Mouse (Mus musculus): ENCODE data around the gene Dlx4. TPM values are rescaled to one million over a fixed set of nuclear protein-coding genes. Genes with fewer than 3 reads are reported as not detected.

Gene Dlx4
- polyA plus RNA-seq, 1 experiment = not detected

DNA sequence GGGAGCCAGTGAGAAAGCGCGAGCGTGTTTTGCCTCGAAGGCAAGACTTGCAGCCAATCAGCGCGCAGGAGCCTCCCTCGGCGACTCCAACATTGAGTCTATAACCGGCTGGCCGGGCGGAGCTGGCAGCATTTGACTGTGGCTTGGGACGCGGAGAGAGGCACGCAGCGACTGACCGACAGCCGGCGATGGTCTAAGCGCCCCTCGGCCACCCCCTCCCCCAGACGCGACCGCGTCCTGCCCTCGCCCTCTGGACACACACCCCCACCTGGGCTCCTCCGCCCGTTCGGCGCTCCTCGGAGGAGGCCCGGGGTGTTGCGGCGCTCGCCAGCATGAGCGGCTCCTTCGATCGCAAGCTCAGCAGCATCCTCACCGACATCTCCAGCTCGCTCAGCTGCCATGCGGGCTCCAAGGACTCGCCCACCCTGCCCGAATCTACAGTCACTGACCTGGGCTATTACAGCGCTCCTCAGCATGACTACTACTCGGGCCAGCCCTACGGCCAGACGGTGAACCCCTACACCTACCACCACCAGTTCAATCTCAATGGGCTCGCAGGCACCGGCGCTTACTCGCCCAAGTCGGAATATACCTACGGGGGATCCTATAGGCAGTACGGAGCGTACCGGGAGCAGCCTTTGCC is 26.0 kb downstream of the Dlx4 start, which contains the start of gene Dlx3:
Dlx3 (plus strand) TSS at position 130 of the 643 bp plus-strand sequence.
- no peak for DNase-seq

DNA sequence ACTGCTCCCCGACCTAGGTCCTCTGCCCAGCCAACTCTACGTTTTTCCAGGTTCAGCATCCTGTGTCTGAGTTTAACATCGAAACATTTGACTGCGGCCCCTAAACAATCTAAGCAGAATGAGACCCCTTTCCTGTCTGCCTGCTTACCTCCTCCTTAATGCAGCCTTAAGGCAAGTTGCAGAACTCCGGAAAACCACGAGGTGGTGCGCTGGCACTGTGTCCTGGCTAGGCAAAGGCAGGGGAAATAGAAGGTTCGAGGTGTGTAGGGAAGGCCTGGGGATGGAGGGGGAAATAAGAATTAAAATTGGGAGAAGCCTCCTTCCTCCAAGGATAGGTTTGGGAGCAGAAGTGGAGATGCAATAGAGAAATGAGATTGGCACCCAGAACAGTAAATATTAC is 27.6 kb downstream of the Dlx4 start:
- no peaks in the 10 kb centered on the region for H3K36me3 ChIP-seq (ENCODE audit: control insufficient read depth, insufficient read depth, low read length)
- no peak overlapping the region for H3K4me3 ChIP-seq (ENCODE audit: insufficient read depth, low read depth, low read length)
- H3K4me1 ChIP-seq (ENCODE audit: control insufficient read depth, insufficient read depth, low read length) = no peaks in the 10 kb centered on the region
- WGBS = 6% methylated on average over 8 of the region's 8 CpGs
- H3K27ac ChIP-seq (ENCODE audit: insufficient read depth, low read depth, low read length) = no peak overlapping the region
- no peak for TF ChIP-seq POLR2A (IDR thresholded peaks at IDR 0.05; ENCODE audit: low read depth, low read length)
- peak; percentile 88 for TF ChIP-seq CTCF (conservative IDR thresholded peaks at IDR 0.05; ENCODE audit: insufficient read depth, insufficient read length, low read depth, low read length)
- peak; percentile 66 for DNase-seq
- H3K27me3 ChIP-seq (replicated peaks; ENCODE audit: control insufficient read depth, insufficient read depth, low read length) = peaks cover 7% of the 10 kb centered on the region; the same call in 1 of the 2 replicates

More for the DNA sequence above, 26.0 kb downstream of the Dlx4 start, which contains the start of gene Dlx3:
- TF ChIP-seq POLR2A (IDR thresholded peaks at IDR 0.05; ENCODE audit: low read depth, low read length) = no peak
- Histone ChIP-seq H3K36me3 (ENCODE audit: control insufficient read depth, insufficient read depth, low read length) (no peaks in the 10 kb centered on the region), H3K27me3 (replicated peaks; ENCODE audit: control insufficient read depth, insufficient read depth, low read length) (peaks cover 7% of the 10 kb centered on the region; the same call in 1 of the 2 replicates), H3K27ac (ENCODE audit: insufficient read depth, low read depth, low read length) (no peak within 1 kb of the TSS), H3K4me3 (ENCODE audit: insufficient read depth, low read depth, low read length) (no peak within 1 kb of the TSS), H3K4me1 (ENCODE audit: control insufficient read depth, insufficient read depth, low read length) (no peaks in the 10 kb centered on the region)
- 2% methylated on average over 55 of the region's 55 CpGs for WGBS

DNA sequence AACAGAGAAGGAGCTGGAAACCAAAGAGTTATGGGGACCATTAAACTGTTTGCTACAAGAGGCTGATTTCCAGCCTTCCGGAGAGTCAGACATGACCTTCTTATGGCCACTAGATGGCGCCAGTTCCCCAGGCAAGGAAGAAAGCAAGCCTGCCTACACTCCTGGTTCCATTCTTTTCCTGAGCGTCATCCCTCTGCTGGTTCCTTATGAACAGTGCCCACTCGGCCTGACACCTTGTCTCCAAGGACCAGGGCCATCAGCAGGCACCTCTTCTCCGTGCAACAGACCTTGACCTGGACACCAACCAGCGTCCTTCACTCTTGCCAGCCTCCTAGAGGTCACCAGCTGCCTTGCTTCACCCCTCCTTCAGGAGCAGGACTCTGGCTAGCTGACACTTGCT is 29.0 kb downstream of the Dlx4 start:
- Histone ChIP-seq H3K4me1 (ENCODE audit: control insufficient read depth, insufficient read depth, low read length) (no peaks in the 10 kb centered on the region), H3K27me3 (replicated peaks; ENCODE audit: control insufficient read depth, insufficient read depth, low read length) (peaks cover 7% of the 10 kb centered on the region; the same call in 1 of the 2 replicates), H3K4me3 (ENCODE audit: insufficient read depth, low read depth, low read length) (no peak overlapping the region), H3K27ac (ENCODE audit: insufficient read depth, low read depth, low read length) (no peak overlapping the region), H3K36me3 (ENCODE audit: control insufficient read depth, insufficient read depth, low read length) (no peaks in the 10 kb centered on the region)
- peak; percentile 76 for DNase-seq
- WGBS = 2% methylated on average over 6 of the region's 6 CpGs
- TF ChIP-seq CTCF (conservative IDR thresholded peaks at IDR 0.05; ENCODE audit: insufficient read depth, insufficient read length, low read depth, low read length) = peak; percentile 99
- no peak for TF ChIP-seq POLR2A (IDR thresholded peaks at IDR 0.05; ENCODE audit: low read depth, low read length)

DNA sequence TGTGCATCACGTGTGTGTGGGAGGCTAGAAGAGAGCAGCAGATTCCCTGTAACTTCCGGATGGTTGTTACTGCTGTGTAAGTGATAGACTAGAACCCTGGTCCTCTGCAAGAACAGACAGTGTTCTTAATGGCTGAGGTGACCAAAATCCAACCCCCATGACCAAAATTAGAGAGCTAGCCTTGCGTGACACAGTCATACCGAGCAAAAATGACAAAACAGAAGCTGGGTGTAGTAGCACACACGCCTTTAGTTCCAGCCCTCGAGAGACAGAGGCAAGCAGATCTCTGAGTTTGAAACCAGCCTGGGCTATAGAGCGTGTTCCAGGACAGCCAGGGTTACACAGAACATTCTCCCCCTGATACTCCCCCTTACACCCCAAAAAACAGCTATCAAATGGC is 36.0 kb downstream of the Dlx4 start:
- no peak overlapping the region for H3K4me3 ChIP-seq (ENCODE audit: insufficient read depth, low read depth, low read length)
- no peaks in the 10 kb centered on the region for H3K27me3 ChIP-seq (replicated peaks; ENCODE audit: control insufficient read depth, insufficient read depth, low read length)
- no peak for DNase-seq
- peaks cover 6% of the 10 kb centered on the region; the same call in 1 of the 2 replicates for H3K4me1 ChIP-seq (ENCODE audit: control insufficient read depth, insufficient read depth, low read length)
- TF ChIP-seq POLR2A (IDR thresholded peaks at IDR 0.05; ENCODE audit: low read depth, low read length) (no peak), CTCF (conservative IDR thresholded peaks at IDR 0.05; ENCODE audit: insufficient read depth, insufficient read length, low read depth, low read length) (no peak)
- H3K36me3 ChIP-seq (ENCODE audit: control insufficient read depth, insufficient read depth, low read length) = no peaks in the 10 kb centered on the region
- H3K27ac ChIP-seq (ENCODE audit: insufficient read depth, low read depth, low read length) = no peak overlapping the region
- 85% methylated on average over 7 of the region's 7 CpGs for WGBS

DNA sequence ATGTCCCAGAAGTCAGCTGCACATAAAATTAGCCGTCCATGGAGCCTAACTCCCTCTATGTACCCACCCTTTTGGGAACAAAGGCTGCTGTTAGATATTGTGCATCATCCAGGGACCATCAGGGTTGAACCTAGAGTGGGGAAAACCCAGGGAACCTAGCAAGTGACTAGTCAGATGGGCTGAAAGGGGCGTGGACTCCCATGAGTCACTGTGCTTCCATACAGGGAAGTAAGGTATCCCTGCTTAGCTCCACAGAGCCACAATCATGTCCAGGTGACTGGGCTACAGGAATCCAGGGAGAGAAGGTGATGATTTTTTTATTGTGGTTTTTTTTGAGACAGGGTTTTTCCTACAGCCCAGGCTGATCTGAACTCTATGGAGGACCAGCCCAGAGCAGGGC is 37.1 kb downstream of the Dlx4 start:
- TF ChIP-seq CTCF (conservative IDR thresholded peaks at IDR 0.05; ENCODE audit: insufficient read depth, insufficient read length, low read depth, low read length) (no peak), POLR2A (IDR thresholded peaks at IDR 0.05; ENCODE audit: low read depth, low read length) (no peak)

DNA sequence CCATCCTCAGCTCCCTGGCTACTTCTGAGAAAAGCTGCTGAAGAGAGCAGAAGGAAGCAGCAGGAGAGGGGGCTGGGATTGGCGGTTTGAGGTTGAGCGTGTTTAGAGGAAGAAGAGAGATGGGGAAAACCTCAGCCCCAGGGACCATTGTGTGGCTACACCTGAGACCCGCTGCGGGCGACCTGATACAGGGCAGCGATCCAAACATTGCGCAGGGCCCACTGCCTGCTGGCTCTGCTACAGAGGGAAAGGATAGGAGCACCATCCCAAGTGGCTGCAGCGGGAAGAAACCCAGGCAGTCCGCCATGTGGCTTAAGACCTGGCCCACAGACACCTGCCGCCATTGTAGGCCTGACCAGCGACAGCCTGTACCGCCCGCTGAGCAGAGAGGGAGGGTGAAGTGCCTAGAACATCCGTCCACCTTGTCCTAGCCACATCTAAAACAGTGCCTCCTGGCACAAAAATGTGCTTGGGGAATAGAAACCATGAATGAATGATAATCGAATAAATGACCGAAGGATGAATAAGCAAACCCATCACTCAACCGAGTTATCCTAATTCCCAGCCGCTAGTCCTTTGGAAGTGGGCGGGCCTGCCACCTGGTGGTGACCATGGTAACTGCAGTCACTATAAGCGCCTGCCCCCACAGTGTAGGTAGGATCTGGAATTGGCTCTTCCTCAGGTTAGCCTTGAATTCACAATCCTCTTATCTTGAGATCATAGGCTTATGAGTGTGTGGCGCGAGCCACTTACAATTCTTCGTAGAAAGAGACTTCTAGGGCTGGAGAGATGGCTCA is 39.4 kb downstream of the Dlx4 start:
- peak; percentile 83 for DNase-seq
- 40% methylated on average over 23 of the region's 23 CpGs for WGBS
- no peak overlapping the region for H3K27ac ChIP-seq (ENCODE audit: insufficient read depth, low read depth, low read length)
- H3K4me1 ChIP-seq (ENCODE audit: control insufficient read depth, insufficient read depth, low read length) = peaks cover 11% of the 10 kb centered on the region; the same call in 1 of the 2 replicates
- no peak overlapping the region for H3K4me3 ChIP-seq (ENCODE audit: insufficient read depth, low read depth, low read length)
- H3K27me3 ChIP-seq (replicated peaks; ENCODE audit: control insufficient read depth, insufficient read depth, low read length) = no peaks in the 10 kb centered on the region
- TF ChIP-seq CTCF (conservative IDR thresholded peaks at IDR 0.05; ENCODE audit: insufficient read depth, insufficient read length, low read depth, low read length) = peak; percentile 97
- TF ChIP-seq POLR2A (IDR thresholded peaks at IDR 0.05; ENCODE audit: low read depth, low read length) = no peak
- no peaks in the 10 kb centered on the region for H3K36me3 ChIP-seq (ENCODE audit: control insufficient read depth, insufficient read depth, low read length)

More for the DNA sequence above, 37.1 kb downstream of the Dlx4 start:
- H3K36me3 ChIP-seq (ENCODE audit: control insufficient read depth, insufficient read depth, low read length) = no peaks in the 10 kb centered on the region
- H3K4me1 ChIP-seq (ENCODE audit: control insufficient read depth, insufficient read depth, low read length) = peaks cover 11% of the 10 kb centered on the region; the same call in 1 of the 2 replicates
- no peaks in the 10 kb centered on the region for H3K27me3 ChIP-seq (replicated peaks; ENCODE audit: control insufficient read depth, insufficient read depth, low read length)
- H3K27ac ChIP-seq (ENCODE audit: insufficient read depth, low read depth, low read length) = no peak overlapping the region
- DNase-seq = no peak
- H3K4me3 ChIP-seq (ENCODE audit: insufficient read depth, low read depth, low read length) = no peak overlapping the region
- 89% methylated on average over 2 of the region's 2 CpGs for WGBS

DNA sequence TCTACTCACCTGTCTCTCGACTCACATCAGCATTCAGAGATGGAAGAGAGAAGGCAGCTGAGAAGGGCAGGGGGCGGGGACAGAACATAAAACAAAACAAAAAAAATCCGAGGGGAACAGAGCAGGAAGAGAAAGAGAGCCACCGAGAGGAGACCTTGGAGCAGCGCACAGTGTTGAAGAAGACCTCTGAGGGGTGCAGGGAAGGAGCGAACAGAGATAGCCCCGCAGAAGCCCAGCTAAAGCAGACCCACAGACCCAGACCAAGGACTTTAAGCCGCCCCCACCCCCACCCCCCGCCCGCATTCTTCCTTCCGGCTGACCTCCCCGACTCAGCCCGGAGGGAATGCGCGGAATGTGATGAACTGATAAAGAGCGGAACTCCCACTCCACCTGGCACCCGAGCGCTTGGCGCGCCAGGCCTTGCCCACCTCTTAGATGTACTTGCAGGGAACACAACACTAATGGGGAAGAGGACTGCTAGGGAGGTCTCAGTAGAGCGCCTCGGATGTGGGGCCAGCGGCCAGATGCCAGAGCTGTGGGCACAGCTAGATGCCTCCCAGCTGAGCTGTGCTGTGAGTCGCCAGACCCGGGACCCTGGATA is 40.7 kb downstream of the Dlx4 start:
- DNase-seq = peak; percentile 49
- Histone ChIP-seq H3K27me3 (replicated peaks; ENCODE audit: control insufficient read depth, insufficient read depth, low read length) (no peaks in the 10 kb centered on the region), H3K36me3 (ENCODE audit: control insufficient read depth, insufficient read depth, low read length) (no peaks in the 10 kb centered on the region), H3K27ac (ENCODE audit: insufficient read depth, low read depth, low read length) (peak overlapping the region; percentile 77), H3K4me3 (ENCODE audit: insufficient read depth, low read depth, low read length) (peak overlapping the region; percentile 40), H3K4me1 (ENCODE audit: control insufficient read depth, insufficient read depth, low read length) (peaks cover 18% of the 10 kb centered on the region; the same call in 1 of the 2 replicates)
- 9% methylated on average over 25 of the region's 25 CpGs for WGBS
- TF ChIP-seq POLR2A (IDR thresholded peaks at IDR 0.05; ENCODE audit: low read depth, low read length) = no peak
- no peak for TF ChIP-seq CTCF (conservative IDR thresholded peaks at IDR 0.05; ENCODE audit: insufficient read depth, insufficient read length, low read depth, low read length)
